Mouse (Mus musculus) bone marrow, adult 2 months (tissue): Measurements from ENCODE around the gene Sema3a. TPM values are rescaled to one million over a fixed set of nuclear protein-coding genes. Genes with fewer than 3 reads are reported as not detected.
"Not testable (repeated sequence)": the region's sequence is repeated elsewhere in the genome, so short reads cannot be mapped to it uniquely, and the experiment has no call there.

Experiments
- H3K27ac ChIP-seq: fragments of 200-500 bp; 2 replicates; pipeline ENCODE4 v1.5.1; 2012; ENCODE audit warnings: low read depth, mild to moderate bottlenecking, control low read depth, inconsistent platforms, low read length; ENCODE audit not compliant: control insufficient read depth, poor library complexity, insufficient read depth
- H3K4me1 ChIP-seq: fragments of 200-500 bp; 2 replicates; pipeline ENCODE4 v1.6.1; 2011; ENCODE audit warnings: low read length; ENCODE audit not compliant: control insufficient read depth, insufficient read depth
- H3K4me3 ChIP-seq: fragments of 200-500 bp; replicated peaks from 2 replicates; pipeline ENCODE3; 2011; ENCODE audit warnings: mild to moderate bottlenecking, low read depth, low read length, control low read depth; ENCODE audit not compliant: control insufficient read depth
- CTCF ChIP-seq: fragments of 200-500 bp; IDR thresholded peaks from 2 replicates; pipeline ENCODE4 v1.5.1; 2011; ENCODE audit warnings: low read length, control low read depth; ENCODE audit not compliant: control insufficient read depth, insufficient read depth
- POLR2A ChIP-seq: fragments of 200-500 bp; IDR thresholded peaks from 2 replicates; pipeline ENCODE4 v1.6.1; 2011; ENCODE audit warnings: low read depth, mild to moderate bottlenecking, control low read depth, low read length, borderline replicate concordance; ENCODE audit not compliant: control insufficient read depth
- WGBS: fragments of 180-500 bp; shearing (Covaris S2); methylation state at CpG from one replicate; pipeline ENCODE4 v1.1.7; 2018; 5-methylcytosine and 5-hydroxymethylcytosine counted together
- polyA plus RNA-seq: library from polyadenylated mRNA; stranded (reverse); fragments of >200 nt; gene quantifications from 2 replicates; pipeline ENCODE4 v1.2.4, GENCODE M21; 2011; ENCODE audit warnings: low replicate concordance; ENCODE audit not compliant: missing spikeins, insufficient read depth, insufficient read length

The Sema3a gene
- polyA plus RNA-seq, 1 experiment, result 2.6 TPM

- 81% methylated on average over 7 of the region's 7 CpGs for WGBS
- Histone ChIP-seq H3K4me3 (no peak overlapping the region), H3K27ac (no peak overlapping the region), H3K4me1 (no peaks in the 10 kb centered on the region)
- TF ChIP-seq CTCF (no peak), POLR2A (no peak)
Observed at GRCm38 (mm10) chr5:13468856-13469255, 343.6 kb downstream of the Sema3a start.

GRCm38 (mm10) chr5:13469401-13469800, 344.2 kb downstream of the Sema3a start:
- TF ChIP-seq POLR2A, result no peak
- TF ChIP-seq CTCF, result no peak
- 81% methylated on average over 5 of the region's 5 CpGs for WGBS
- Histone ChIP-seq H3K27ac (no peak overlapping the region), H3K4me3 (no peak overlapping the region), H3K4me1 (no peaks in the 10 kb centered on the region)

DNA sequence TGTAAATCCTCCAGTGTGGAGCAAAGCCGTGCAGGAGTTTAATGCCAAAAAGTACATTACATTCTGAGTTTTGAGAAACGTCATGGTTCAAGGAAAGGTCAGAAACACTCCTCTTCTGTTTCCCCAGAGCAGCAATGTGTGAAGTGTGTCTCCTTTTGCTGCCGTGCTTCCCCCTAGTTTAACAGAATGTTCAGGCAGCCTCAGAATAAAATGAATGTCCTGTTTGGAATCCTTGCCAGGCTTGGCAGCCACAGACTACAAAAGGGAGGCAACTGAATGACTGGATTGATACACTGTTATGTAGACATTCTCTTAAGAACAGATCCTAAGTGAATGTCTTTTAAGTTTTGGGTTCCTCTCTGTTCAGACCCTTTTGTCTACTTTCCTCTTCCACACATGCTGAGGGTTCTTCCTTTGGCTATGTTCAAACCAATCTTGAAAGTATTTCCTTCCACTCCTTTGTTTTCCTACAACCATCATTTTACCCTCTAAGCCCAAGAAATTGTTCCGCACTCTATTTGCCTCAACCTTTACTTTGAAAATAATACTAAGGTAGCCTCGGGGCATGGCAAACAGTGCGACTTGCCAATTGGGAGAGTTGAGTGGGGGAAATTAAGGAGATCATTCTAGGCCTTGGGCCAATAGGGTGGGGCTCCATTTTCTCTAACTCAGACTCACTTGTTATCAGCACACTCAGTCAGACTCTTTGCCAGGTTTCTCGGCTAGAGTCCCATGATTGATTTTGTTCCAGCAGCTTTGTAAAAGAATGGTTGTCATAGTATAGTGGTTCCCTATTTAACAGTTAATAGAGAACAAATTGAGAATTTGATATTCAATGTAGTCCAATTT, 345.1 kb downstream of the Sema3a start:
- no peak overlapping the region for H3K4me3 ChIP-seq
- TF ChIP-seq POLR2A (no peak), CTCF (no peak)
- H3K4me1 ChIP-seq, result no peaks in the 10 kb centered on the region
- 77% methylated on average over 7 of the region's 7 CpGs for WGBS
- H3K27ac ChIP-seq, result no peak overlapping the region

GRCm38 (mm10) chr5:13477653-13478052, 352.4 kb downstream of the Sema3a start:
- H3K4me1 ChIP-seq, result no peaks in the 10 kb centered on the region
- TF ChIP-seq POLR2A (no peak), CTCF (no peak)
- 63% methylated on average over 1 of the region's 1 CpGs for WGBS
- no peak overlapping the region for H3K27ac ChIP-seq
- no peak overlapping the region for H3K4me3 ChIP-seq

DNA sequence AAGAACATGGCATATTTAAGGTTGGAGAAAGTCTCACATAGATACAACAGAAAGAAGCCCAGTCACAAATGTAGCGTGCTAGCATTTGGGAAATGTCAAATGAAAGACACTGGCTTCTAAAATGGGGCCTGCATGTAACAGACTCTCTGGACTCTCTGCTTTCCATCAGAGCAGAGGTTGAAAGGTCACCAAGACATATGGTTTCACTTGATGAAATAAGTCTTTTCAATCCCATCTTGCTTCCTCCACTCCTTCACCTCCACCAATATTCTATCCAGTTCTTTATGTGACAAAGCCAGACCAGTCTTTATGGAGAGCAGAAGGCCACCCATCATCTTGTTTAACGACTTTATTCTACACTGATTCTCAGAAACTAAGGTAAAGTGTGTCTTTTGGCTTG, 363.5 kb downstream of the Sema3a start:
- WGBS, result 69% methylated on average over 2 of the region's 2 CpGs
- TF ChIP-seq POLR2A (no peak), CTCF (no peak)
- Histone ChIP-seq H3K27ac (no peak overlapping the region), H3K4me3 (no peak overlapping the region), H3K4me1 (no peaks in the 10 kb centered on the region)

DNA sequence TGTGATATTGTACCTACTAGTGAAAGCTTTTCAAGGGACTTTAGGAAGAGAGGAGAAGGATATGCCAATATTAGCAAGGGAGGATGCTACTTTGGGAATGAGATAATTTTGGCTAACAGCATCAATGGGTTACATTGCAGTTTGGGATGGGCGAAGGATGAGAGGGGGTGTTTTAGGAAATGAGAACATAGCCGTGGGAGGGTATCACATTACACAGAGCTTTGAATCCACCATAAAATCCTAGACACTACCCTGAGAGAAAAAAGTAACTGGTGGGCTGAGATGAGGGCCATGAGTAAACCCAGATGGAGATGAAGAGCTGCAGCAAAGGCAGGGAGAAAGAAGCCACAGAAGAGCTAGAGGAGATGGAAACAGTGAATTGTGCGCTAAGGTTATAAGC, 370.8 kb downstream of the Sema3a start:
- 84% methylated on average over 3 of the region's 3 CpGs for WGBS
- not testable (repeated sequence) for H3K4me3 ChIP-seq

DNA sequence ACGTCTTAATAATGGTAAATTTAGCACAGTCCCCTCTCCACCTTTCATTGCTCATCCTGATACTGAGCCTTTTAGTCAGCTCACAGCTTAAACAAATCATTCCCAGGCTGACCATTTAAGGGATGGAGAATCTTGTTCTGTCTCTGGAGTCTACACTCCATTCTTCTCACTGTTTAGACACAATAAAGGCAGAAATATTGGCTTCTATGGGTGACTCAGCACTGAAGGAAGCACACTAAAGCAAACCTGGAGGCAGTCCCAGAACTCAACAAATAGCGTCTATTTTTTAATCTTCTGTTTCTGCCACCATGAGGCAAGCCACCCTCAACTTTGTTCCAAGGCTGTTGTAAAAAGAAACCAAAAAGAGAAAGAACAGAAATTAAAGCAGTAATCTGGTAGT, 374.6 kb downstream of the Sema3a start:
- TF ChIP-seq CTCF (no peak), POLR2A (no peak)
- no peaks in the 10 kb centered on the region for H3K4me1 ChIP-seq
- H3K27ac ChIP-seq, result no peak overlapping the region
- WGBS, result 59% methylated on average over 2 of the region's 2 CpGs
- H3K4me3 ChIP-seq, result no peak overlapping the region

More for the DNA sequence above, 370.8 kb downstream of the Sema3a start:
- not testable (repeated sequence) for H3K27ac ChIP-seq, H3K4me1 ChIP-seq

GRCm38 (mm10) chr5:13505839-13506499, 380.8 kb downstream of the Sema3a start:
- whole genome bisulfite sequencing, result 33% methylated on average over 4 of the region's 4 CpGs
- TF ChIP-seq CTCF (no peak), POLR2A (no peak)
- Histone ChIP-seq H3K4me3 (no peak overlapping the region), H3K4me1 (no peaks in the 10 kb centered on the region), H3K27ac (no peak overlapping the region)

- WGBS, result 40% methylated on average over 3 of the region's 3 CpGs
- no peaks in the 10 kb centered on the region for H3K4me1 ChIP-seq
- H3K4me3 ChIP-seq, result no peak overlapping the region
- TF ChIP-seq POLR2A, result no peak
- no peak overlapping the region for H3K27ac ChIP-seq
Observed at GRCm38 (mm10) chr5:13509163-13509562, 383.9 kb downstream of the Sema3a start.

- no peak overlapping the region for H3K4me3 ChIP-seq
Observed at GRCm38 (mm10) chr5:13517018-13517417, 391.8 kb downstream of the Sema3a start.

More at GRCm38 (mm10) chr5:13517018-13517417, 391.8 kb downstream of the Sema3a start:
- Histone ChIP-seq H3K4me1 (no peaks in the 10 kb centered on the region), H3K27ac (no peak overlapping the region)
- 87% methylated on average over 4 of the region's 4 CpGs for WGBS
- TF ChIP-seq CTCF, result no peak
- no peak for TF ChIP-seq POLR2A
